Mouse (Mus musculus) lung, postnatal 0 days (tissue): Measurements from ENCODE around the gene Igfbp5.

Experiments used
- CTCF ChIP-seq: IDR thresholded peaks from 2 replicates; pipeline ENCODE4 v1.5.1; 2016; ENCODE audit warnings: antibody characterized with exemption, mild to moderate bottlenecking
- EP300 ChIP-seq: IDR thresholded peaks from 2 replicates; pipeline ENCODE4 v1.6.1; 2016; ENCODE audit warnings: antibody characterized with exemption, mild to moderate bottlenecking, control low read depth

DNA sequence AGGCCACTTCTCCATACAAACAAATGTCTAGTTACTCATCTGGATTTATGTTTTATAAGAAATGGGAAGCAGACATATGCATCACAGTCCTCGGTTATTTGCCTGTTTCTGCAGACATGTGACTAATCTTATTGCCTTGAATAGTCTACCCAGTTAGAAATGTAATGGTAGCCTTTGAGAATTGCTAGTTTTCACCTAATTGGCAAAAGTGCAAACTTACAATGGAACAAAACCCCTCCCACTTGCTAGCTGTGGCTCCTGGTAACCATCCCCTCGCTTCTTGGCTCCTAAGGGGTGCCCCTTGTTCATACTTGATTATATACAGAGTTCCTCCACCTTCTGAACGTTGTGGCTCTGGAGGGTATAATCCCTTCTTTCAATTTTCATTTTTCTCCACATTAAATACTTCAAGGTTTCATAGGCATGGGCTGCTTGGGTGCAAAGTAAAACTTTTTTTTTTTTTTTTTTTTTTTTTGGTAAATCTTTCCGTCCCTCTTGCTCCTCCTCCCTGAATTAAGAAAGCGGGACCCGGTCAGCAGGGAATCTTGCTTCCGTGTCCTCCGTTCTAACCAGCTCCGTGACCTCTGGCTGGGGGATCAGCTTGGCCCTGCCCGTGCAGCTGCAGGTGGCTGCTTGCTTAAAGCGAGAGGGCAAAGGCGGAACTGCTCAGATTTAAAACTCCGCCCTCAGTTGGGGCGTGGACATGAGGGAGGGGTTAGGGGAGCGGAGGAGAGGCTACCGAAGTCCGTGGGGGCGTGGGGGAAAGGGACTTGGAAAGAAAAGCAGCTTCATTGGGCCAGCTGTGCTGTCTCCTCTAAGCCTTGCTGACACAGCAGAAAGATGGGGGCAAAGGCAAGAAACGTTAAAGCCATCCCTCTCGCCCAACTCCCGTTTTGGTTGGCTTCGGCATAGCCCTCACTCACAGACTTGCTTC, 4.7 kb downstream of the Igfbp5 start:
- TF ChIP-seq CTCF (no peak), EP300 (no peak)
